Mouse (Mus musculus) intestine, embryonic 14.5 days (tissue): ENCODE data around the gene Yipf6. TPM values are rescaled to one million over a fixed set of nuclear protein-coding genes. Genes with fewer than 3 reads are reported as not detected.
"Not testable (repeated sequence)": the region's sequence is repeated elsewhere in the genome, so short reads cannot be mapped to it uniquely, and the experiment has no call there.

Source experiments
- ATAC-seq: fragments of 200-750 bp; cut with Nextera tagmentation; replicated peaks from 2 replicates; pipeline ENCODE4 v1.8.0; 2017; ENCODE audit warnings: low read depth, moderate number of reproducible peaks, moderate TSS enrichment, moderate library complexity; ENCODE audit not compliant: low FRiP score, low TSS enrichment
- DNase-seq: peaks from one replicate; pipeline ENCODE4 v3.0.0-alpha.2; 2018; ENCODE audit warnings: low spot score
- H3K27ac ChIP-seq: fragments of 300-500 bp; sonication (generic); 2 replicates; pipeline ENCODE4 v1.5.1; 2014; ENCODE audit warnings: low read depth, mild to moderate bottlenecking, control low read depth
- H3K27me3 ChIP-seq: fragments of 300-500 bp; sonication (generic); replicated peaks from 2 replicates; pipeline ENCODE4 v1.6.1; 2014; ENCODE audit warnings: low read length, control low read depth; ENCODE audit not compliant: control insufficient read depth, insufficient read depth
- H3K36me3 ChIP-seq: fragments of 300-500 bp; sonication (generic); 2 replicates; pipeline ENCODE4 v1.6.1; 2014; ENCODE audit warnings: low read length, control low read depth; ENCODE audit not compliant: control insufficient read depth, insufficient read depth
- H3K4me1 ChIP-seq: fragments of 300-500 bp; sonication (generic); replicated peaks from 2 replicates; pipeline ENCODE4 v1.6.1; 2014; ENCODE audit warnings: low read length, control low read depth, mixed read lengths; ENCODE audit not compliant: control insufficient read depth, insufficient read depth
- H3K4me2 ChIP-seq: fragments of 300-500 bp; sonication (generic); 2 replicates; pipeline ENCODE4 v1.6.1; 2014; ENCODE audit warnings: low read length
- H3K4me3 ChIP-seq: fragments of 300-500 bp; sonication (generic); 2 replicates; pipeline ENCODE4 v1.5.1; 2014; ENCODE audit warnings: low read depth, low read length, control low read depth, mixed read lengths
- H3K9ac ChIP-seq: fragments of 300-500 bp; sonication (generic); 2 replicates; pipeline ENCODE4 v1.6.1; 2014; ENCODE audit warnings: mild to moderate bottlenecking, low read length
- H3K9me3 ChIP-seq: fragments of 300-500 bp; sonication (generic); 2 replicates; pipeline ENCODE4 v1.6.1; 2016; ENCODE audit warnings: low read length, control low read depth; ENCODE audit not compliant: control insufficient read depth
- whole genome bisulfite sequencing: fragments of 180-500 bp; shearing (Covaris S2); extraction: QIAGEN DNeasy Blood & Tissue Kit; methylation state at CpG from one replicate; pipeline ENCODE4 v1.1.7; 2014; 5-methylcytosine and 5-hydroxymethylcytosine counted together
- polyA plus RNA-seq: library from polyadenylated mRNA; unstranded; fragments of >200 nt; fragmentation: Nextera tagmentation; extraction: Ambion mirVana; gene quantifications from 2 replicates; pipeline ENCODE4 v1.2.1, GENCODE M21; 2014

Yipf6 gene
- polyA plus RNA-seq, 1 experiment from 2014 or later = 22.4 TPM

GRCm38 (mm10) chrX:98937555-98938294 lies 1.6 kb downstream of the Yipf6 start:
- peak overlapping the region; percentile 63 for H3K4me3 ChIP-seq
- DNase-seq = peak; percentile 95

DNA sequence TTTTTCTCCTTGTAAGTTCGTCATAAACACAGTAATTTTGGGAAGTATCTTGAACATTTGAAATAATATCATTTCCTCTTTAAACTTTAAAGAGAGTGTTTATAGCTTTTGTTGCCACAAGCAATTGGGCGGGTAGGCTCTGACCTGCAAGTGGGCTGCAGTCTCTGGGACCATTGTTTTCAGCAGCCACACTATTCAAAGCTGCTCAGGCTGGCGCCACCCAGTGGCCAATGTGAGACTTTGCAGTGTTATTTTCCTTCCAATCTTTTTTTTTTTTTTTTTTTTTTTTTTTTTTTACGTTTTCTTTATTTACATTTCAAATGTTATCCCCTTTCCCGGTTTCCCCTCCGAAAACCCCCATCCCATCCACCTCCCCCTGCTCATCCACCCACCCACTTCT lies 17.8 kb downstream of the Yipf6 start:
- DNase-seq (no peak), ATAC-seq (no peak)
- WGBS = 21% methylated on average over 5 of the region's 6 CpGs

More at GRCm38 (mm10) chrX:98937555-98938294, 1.6 kb downstream of the Yipf6 start:
- peak; percentile 91 for ATAC-seq
- Histone ChIP-seq H3K4me2 (peak overlapping the region; percentile 49), H3K9ac (peak overlapping the region; percentile 61), H3K9me3 (no peaks in the 10 kb centered on the region), H3K27me3 (no peaks in the 10 kb centered on the region), H3K36me3 (peaks cover 13% of the 10 kb centered on the region; the same call in 1 of the 2 replicates), H3K4me1 (peaks cover 5% of the 10 kb centered on the region; the same call in 1 of the 2 replicates), H3K27ac (peak overlapping the region; percentile 91)
- 13% methylated on average over 49 of the region's 57 CpGs for WGBS

DNA sequence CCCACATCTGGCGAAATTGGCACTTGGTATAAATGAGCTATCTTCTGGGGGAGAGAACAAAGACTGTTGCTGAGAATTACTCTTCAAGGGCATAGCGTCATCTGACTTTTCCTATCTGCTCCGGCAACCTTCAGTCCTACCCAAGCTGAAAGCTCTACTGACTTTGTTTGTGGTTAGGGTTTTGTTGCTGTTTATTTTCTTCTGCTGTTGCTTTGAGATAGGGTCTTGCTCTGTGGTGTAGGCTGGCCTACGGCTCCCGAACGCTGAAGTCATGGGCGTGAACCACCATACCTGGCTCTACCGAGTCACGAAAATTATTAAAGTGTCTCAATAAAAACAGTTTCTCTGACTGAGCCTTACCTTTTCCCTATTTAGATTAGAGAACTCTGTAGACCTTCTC lies 22.2 kb downstream of the Yipf6 start:
- ATAC-seq (no peak), DNase-seq (no peak)
- 0 out of 2 replicates have a peak, but pooled peaks cover 3% of the 10 kb centered on the region for H3K27me3 ChIP-seq
- H3K4me1 ChIP-seq = no peaks in the 10 kb centered on the region
- no peaks in the 10 kb centered on the region for H3K9me3 ChIP-seq
- WGBS = 92% methylated on average over 9 of the region's 9 CpGs
- H3K36me3 ChIP-seq = no peaks in the 10 kb centered on the region
- H3K9ac ChIP-seq = no peak overlapping the region
- no peak overlapping the region for H3K27ac ChIP-seq
- H3K4me3 ChIP-seq = no peak overlapping the region
- H3K4me2 ChIP-seq = no peak overlapping the region

More for the DNA sequence above, 17.8 kb downstream of the Yipf6 start:
- Histone ChIP-seq H3K36me3 (no peaks in the 10 kb centered on the region), H3K27ac (no peak overlapping the region), H3K4me1 (no peaks in the 10 kb centered on the region), H3K27me3 (no peaks in the 10 kb centered on the region), H3K9ac (no peak overlapping the region), H3K4me2 (no peak overlapping the region), H3K4me3 (no peak overlapping the region), H3K9me3 (no peaks in the 10 kb centered on the region)

DNA sequence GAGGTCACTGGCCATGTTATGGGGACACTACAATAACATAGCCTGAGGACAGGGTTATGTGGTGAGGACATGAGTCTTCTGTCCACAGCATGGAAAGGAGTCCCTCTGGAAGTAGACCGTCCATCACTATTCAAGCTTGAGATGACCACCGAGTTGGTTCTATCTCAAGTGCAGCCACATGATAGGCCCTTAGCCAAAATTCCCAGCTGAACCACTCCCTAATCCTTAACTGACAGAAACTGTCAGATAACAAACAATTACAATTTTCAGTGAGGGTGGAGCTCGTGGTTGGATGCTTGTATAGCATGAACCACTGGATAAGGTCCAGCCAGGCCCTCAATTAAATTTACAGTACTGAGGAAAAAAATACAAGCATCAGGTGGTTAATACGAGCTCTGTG lies 22.9 kb downstream of the Yipf6 start:
- Histone ChIP-seq H3K27ac (no peak overlapping the region), H3K4me2 (no peak overlapping the region), H3K4me1 (no peaks in the 10 kb centered on the region), H3K27me3 (0 out of 2 replicates have a peak, but pooled peaks cover 3% of the 10 kb centered on the region), H3K36me3 (no peaks in the 10 kb centered on the region), H3K9me3 (no peaks in the 10 kb centered on the region), H3K9ac (no peak overlapping the region), H3K4me3 (no peak overlapping the region)
- 80% methylated on average over 4 of the region's 4 CpGs for WGBS
- ATAC-seq (no peak), DNase-seq (no peak)

- no peak for ATAC-seq
- 0 out of 2 replicates have a peak, but pooled peaks cover 3% of the 10 kb centered on the region for H3K27me3 ChIP-seq
- no peak overlapping the region for H3K4me3 ChIP-seq
- H3K27ac ChIP-seq = no peak overlapping the region
- H3K36me3 ChIP-seq = no peaks in the 10 kb centered on the region
- no peaks in the 10 kb centered on the region for H3K9me3 ChIP-seq
- no peaks in the 10 kb centered on the region for H3K4me1 ChIP-seq
- H3K4me2 ChIP-seq = no peak overlapping the region
- DNase-seq = no peak
- no peak overlapping the region for H3K9ac ChIP-seq
These were observed 27.6 kb downstream of the Yipf6 start for GRCm38 (mm10) chrX:98963742-98964141.

GRCm38 (mm10) chrX:98964513-98964912 lies 28.4 kb downstream of the Yipf6 start:
- Histone ChIP-seq H3K4me3 (no peak overlapping the region), H3K4me1 (no peaks in the 10 kb centered on the region), H3K27ac (no peak overlapping the region), H3K4me2 (no peak overlapping the region), H3K9ac (no peak overlapping the region), H3K27me3 (0 out of 2 replicates have a peak, but pooled peaks cover 3% of the 10 kb centered on the region), H3K9me3 (no peaks in the 10 kb centered on the region), H3K36me3 (no peaks in the 10 kb centered on the region)
- no peak for ATAC-seq
- DNase-seq = no peak

GRCm38 (mm10) chrX:98986611-98987010 lies 50.5 kb downstream of the Yipf6 start:
- not testable (repeated sequence) for H3K27me3 ChIP-seq, H3K4me2 ChIP-seq, DNase-seq, H3K4me1 ChIP-seq, H3K4me3 ChIP-seq, H3K36me3 ChIP-seq, ATAC-seq, H3K27ac ChIP-seq, H3K9ac ChIP-seq, H3K9me3 ChIP-seq
- 53% methylated on average over 5 of the region's 5 CpGs for WGBS

DNA sequence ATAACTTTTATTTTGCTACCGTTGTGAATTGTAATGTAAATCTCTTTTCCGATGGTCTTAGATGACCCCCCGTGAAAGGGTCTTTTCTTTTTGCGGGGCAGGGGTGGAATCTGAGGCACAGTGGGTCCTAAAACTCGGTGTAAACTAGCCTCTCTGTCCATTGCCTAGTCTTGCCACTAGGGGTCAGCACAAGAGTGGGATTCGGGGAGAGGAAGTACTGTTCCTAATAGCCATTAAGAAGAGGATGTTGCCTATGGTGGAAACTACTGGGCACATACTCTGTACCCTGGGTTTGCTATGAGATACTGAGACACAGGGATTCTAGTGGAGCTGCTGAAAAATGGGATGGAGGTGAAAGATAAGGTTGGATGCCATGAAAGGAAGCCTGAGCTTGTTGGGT lies 53.5 kb downstream of the Yipf6 start:
- 0 out of 2 replicates have a peak, but pooled peaks have one; percentile 40 for ATAC-seq
- 44% methylated on average over 6 of the region's 6 CpGs for WGBS
- H3K27ac ChIP-seq = no peak overlapping the region
- H3K36me3 ChIP-seq = no peaks in the 10 kb centered on the region
- H3K4me2 ChIP-seq = no peak overlapping the region
- peak; percentile 62 for DNase-seq
- 0 out of 2 replicates have a peak, but pooled peaks cover 3% of the 10 kb centered on the region for H3K27me3 ChIP-seq
- H3K9me3 ChIP-seq = no peaks in the 10 kb centered on the region
- H3K4me1 ChIP-seq = no peaks in the 10 kb centered on the region
- no peak overlapping the region for H3K9ac ChIP-seq
- no peak overlapping the region for H3K4me3 ChIP-seq
